Mouse (Mus musculus) MEL (cell line): Measurements from ENCODE around the gene Txndc12.

Source experiments
- CTCF ChIP-seq, 3 experiments: IDR thresholded peaks in 2 of 3; conservative IDR thresholded peaks in 1 of 3; 2 replicates each; pipeline ENCODE4 v1.5.1; 2011 to 2012; ENCODE audit warnings: low read length in 3 of 3, low read depth in 2 of 3, mild to moderate bottlenecking in 2 of 3, improper control_type of control experiment in 1 of 3, inconsistent platforms in 1 of 3, mixed read lengths in 1 of 3, moderate library complexity in 1 of 3; ENCODE audit not compliant: control insufficient read depth in 1 of 3, insufficient read depth in 1 of 3, poor library complexity in 1 of 3, severe bottlenecking in 1 of 3
- E2F4 ChIP-seq: IDR thresholded peaks from 2 replicates; pipeline ENCODE4 v1.6.1; 2011; ENCODE audit warnings: low read depth, low read length, improper control_type of control experiment, borderline replicate concordance
- GATA1 ChIP-seq: IDR thresholded peaks from 2 replicates; pipeline ENCODE4 v1.6.1; 2011; ENCODE audit warnings: low read depth, low read length, improper control_type of control experiment
- POLR2A ChIP-seq, 2 experiments: IDR thresholded peaks; 2 replicates each; pipeline ENCODE4 v1.6.1; 2011 to 2012; ENCODE audit warnings: low read length in 2 of 2, mild to moderate bottlenecking in 2 of 2, control low read depth in 1 of 2, improper control_type of control experiment in 1 of 2, low read depth in 1 of 2, moderate library complexity in 1 of 2; ENCODE audit not compliant: control insufficient read depth in 1 of 2, insufficient read depth in 1 of 2, poor library complexity in 1 of 2

GRCm38 (mm10) chr4:108883815-108884214, 49.4 kb downstream of the Txndc12 start:
- TF ChIP-seq E2F4, result no peak
- TF ChIP-seq POLR2A (IDR thresholded peaks at IDR 0.05; ENCODE audit: control insufficient read depth in 1 of 2, insufficient read depth in 1 of 2, low read depth in 1 of 2, low read length in 2 of 2, poor library complexity in 1 of 2), result no peak
- no peak for TF ChIP-seq GATA1
- no peak for TF ChIP-seq CTCF (IDR thresholded peaks at IDR 0.05 in 2 of 3, conservative IDR thresholded peaks at IDR 0.05 in 1 of 3; ENCODE audit: control insufficient read depth in 1 of 3, insufficient read depth in 1 of 3, low read depth in 2 of 3, low read length in 3 of 3, poor library complexity in 1 of 3, severe bottlenecking in 1 of 3)
